Mouse (Mus musculus) lung, postnatal 0 days (tissue): ENCODE measurements around the gene Magix.

ENCODE experiments used
- CTCF ChIP-seq: IDR thresholded peaks from 2 replicates; pipeline ENCODE4 v1.5.1; 2016; ENCODE audit warnings: antibody characterized with exemption, mild to moderate bottlenecking
- EP300 ChIP-seq: IDR thresholded peaks from 2 replicates; pipeline ENCODE4 v1.6.1; 2016; ENCODE audit warnings: antibody characterized with exemption, mild to moderate bottlenecking, control low read depth

GRCm38 (mm10) chrX:7696520-7696919 lies 15.5 kb upstream of the Magix start:
- TF ChIP-seq CTCF (no peak), EP300 (no peak)
